ENCODE assay signal across 8 mouse cellular contexts in the genomic region with DNA sequence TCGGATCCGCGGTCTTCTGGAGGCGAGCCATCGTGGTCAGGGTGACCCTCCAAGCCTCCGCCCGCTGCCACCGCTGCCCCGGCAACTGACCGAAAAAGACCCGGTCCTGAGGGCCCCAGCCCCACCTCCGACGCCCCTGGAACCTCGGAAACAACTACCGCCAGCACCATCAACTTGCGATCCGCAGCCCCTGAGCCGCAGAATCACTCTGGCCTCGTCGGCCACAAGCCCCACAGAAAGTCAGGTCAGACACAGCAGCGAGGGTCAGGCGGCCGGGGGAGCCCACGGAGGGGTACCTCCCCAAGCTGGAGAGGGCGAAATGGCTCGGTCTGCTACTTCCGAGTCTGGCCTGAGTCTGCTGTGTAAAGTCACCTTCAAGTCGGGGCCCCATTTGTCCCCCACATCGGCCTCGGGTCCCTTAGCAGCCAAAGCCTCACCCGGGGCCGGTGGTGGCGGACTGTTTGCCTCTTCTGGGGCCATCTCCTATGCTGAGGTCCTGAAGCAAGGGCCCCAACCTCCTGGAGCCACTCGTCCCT. TPM values are rescaled to one million over a fixed set of nuclear protein-coding genes. Genes with fewer than 3 reads are reported as not detected.
DNase-seq lines count a peak whose midpoint lies in the region; ATAC-seq and TF ChIP-seq lines count a peak whose summit lies in the region.

No protein-coding gene starts in this region.

- no peak for TF ChIP-seq CTCF in cerebellum, adult 2 months (IDR thresholded peaks at IDR 0.05; ENCODE audit: borderline replicate concordance, insufficient read depth, low read depth, low read length)

- H3K27ac ChIP-seq in liver, embryonic 11.5 days (ENCODE audit: low read depth, low read length), result no peak overlapping the region
- H3K27ac ChIP-seq in embryonic facial prominence, embryonic 13.5 days, result no peak overlapping the region
- H3K27ac ChIP-seq in limb, embryonic 10.5 days, result peak overlapping the region; percentile 69
- no peak overlapping the region for H3K27ac ChIP-seq in neural tube, embryonic 15.5 days (replicated peaks)
- H3K27ac ChIP-seq in cerebellum, adult 2 months (ENCODE audit: insufficient read depth, low read length), result no peak overlapping the region

- peaks cover 26% of the 10 kb centered on the region for H3K4me1 ChIP-seq in liver, embryonic 11.5 days (replicated peaks; ENCODE audit: control insufficient read depth, insufficient read depth, low read length)
- H3K4me1 ChIP-seq in embryonic facial prominence, embryonic 13.5 days, result peaks cover 41% of the 10 kb centered on the region
- peaks cover 53% of the 10 kb centered on the region for H3K4me1 ChIP-seq in limb, embryonic 10.5 days
- H3K4me1 ChIP-seq in neural tube, embryonic 15.5 days, result peaks cover 44% of the 10 kb centered on the region
- peaks cover 11% of the 10 kb centered on the region; the same call in 1 of the 2 replicates for H3K4me1 ChIP-seq in cerebellum, adult 2 months (ENCODE audit: control insufficient read depth, insufficient read depth, low read length)

- H3K4me2 ChIP-seq in liver, embryonic 11.5 days, result peak overlapping the region; percentile 87
- H3K4me2 ChIP-seq in embryonic facial prominence, embryonic 13.5 days, result peak overlapping the region; percentile 88
- peak overlapping the region; percentile 78 for H3K4me2 ChIP-seq in neural tube, embryonic 15.5 days

- H3K27me3 ChIP-seq in liver, embryonic 11.5 days (replicated peaks; ENCODE audit: control insufficient read depth, insufficient read depth, low read length), result peaks cover 56% of the 10 kb centered on the region
- peaks cover 53% of the 10 kb centered on the region for H3K27me3 ChIP-seq in embryonic facial prominence, embryonic 13.5 days
- peaks cover 72% of the 10 kb centered on the region for H3K27me3 ChIP-seq in limb, embryonic 10.5 days (ENCODE audit: low read depth, poor library complexity, severe bottlenecking)
- H3K27me3 ChIP-seq in neural tube, embryonic 15.5 days (replicated peaks), result peaks cover 54% of the 10 kb centered on the region
- H3K27me3 ChIP-seq in cerebellum, adult 2 months (ENCODE audit: control insufficient read depth, insufficient read depth, low read length), result no peaks in the 10 kb centered on the region

- no peaks in the 10 kb centered on the region for H3K9me3 ChIP-seq in liver, embryonic 11.5 days (ENCODE audit: control insufficient read depth, low read length)
- no peaks in the 10 kb centered on the region for H3K9me3 ChIP-seq in embryonic facial prominence, embryonic 13.5 days
- no peaks in the 10 kb centered on the region for H3K9me3 ChIP-seq in limb, embryonic 10.5 days (replicated peaks)
- no peaks in the 10 kb centered on the region for H3K9me3 ChIP-seq in neural tube, embryonic 15.5 days (replicated peaks)

- H3K36me3 ChIP-seq in liver, embryonic 11.5 days (ENCODE audit: control insufficient read depth, insufficient read depth, low read length), result peaks cover 24% of the 10 kb centered on the region
- H3K36me3 ChIP-seq in embryonic facial prominence, embryonic 13.5 days, result peaks cover 41% of the 10 kb centered on the region
- H3K36me3 ChIP-seq in limb, embryonic 10.5 days, result peaks cover 44% of the 10 kb centered on the region
- H3K36me3 ChIP-seq in neural tube, embryonic 15.5 days, result peaks cover 40% of the 10 kb centered on the region

- WGBS in liver, embryonic 11.5 days, result 8% methylated on average over 34 of the region's 34 CpGs
- WGBS in embryonic facial prominence, embryonic 13.5 days, result 6% methylated on average over 34 of the region's 34 CpGs
- WGBS in limb, embryonic 10.5 days, result 6% methylated on average over 34 of the region's 34 CpGs
- WGBS in neural tube, embryonic 15.5 days, result 6% methylated on average over 34 of the region's 34 CpGs
- WGBS in cerebellum, adult 2 months, result 7% methylated on average over 34 of the region's 34 CpGs

- DNase-seq in liver, embryonic 11.5 days (ENCODE audit: low spot score), result no peak
- no peak for DNase-seq in liver
- no peak for DNase-seq in limb, embryonic 10.5 days (ENCODE audit: low spot score)
- no peak for DNase-seq in left cerebral cortex, adult 11 months (ENCODE audit: low spot score)
- no peak for DNase-seq in adrenal gland, postnatal 36 days
- DNase-seq in cerebellum, adult 2 months, result no peak

- H3K4me3 ChIP-seq in liver, embryonic 11.5 days (ENCODE audit: low read depth, low read length), result peak overlapping the region; percentile 52
- H3K4me3 ChIP-seq in embryonic facial prominence, embryonic 13.5 days, result peak overlapping the region; percentile 68
- H3K4me3 ChIP-seq in limb, embryonic 10.5 days, result peak overlapping the region; percentile 85
- H3K4me3 ChIP-seq in neural tube, embryonic 15.5 days (replicated peaks), result peak overlapping the region; percentile 78
- H3K4me3 ChIP-seq in cerebellum, adult 2 months (replicated peaks; ENCODE audit: insufficient read depth, low read depth, low read length), result no peak overlapping the region

- no peak for TF ChIP-seq POLR2A in cerebellum, adult 2 months (IDR thresholded peaks at IDR 0.05; ENCODE audit: borderline replicate concordance, insufficient read depth, low read length)

- peak overlapping the region; percentile 56 for H3K9ac ChIP-seq in liver, embryonic 11.5 days (ENCODE audit: low read depth, low read length)
- H3K9ac ChIP-seq in embryonic facial prominence, embryonic 13.5 days, result peak overlapping the region; percentile 76
- peak overlapping the region; percentile 29; the same call in 1 of the 2 replicates for H3K9ac ChIP-seq in neural tube, embryonic 15.5 days (replicated peaks)

- ATAC-seq in liver, embryonic 11.5 days (replicated peaks; ENCODE audit: low FRiP score), result no peak
- ATAC-seq in embryonic facial prominence, embryonic 13.5 days (ENCODE audit: insufficient number of reproducible peaks, insufficient read depth, low FRiP score, low TSS enrichment, low read depth), result no peak
- no peak for ATAC-seq in neural tube, embryonic 15.5 days (ENCODE audit: low FRiP score)

RNA-seq across cellular contexts. Expression of gene Spred3, which starts 1.4 kb away (rescaled TPM):
- 1.0 and 1.1 TPM in 2 replicates for polyA plus RNA-seq in liver, embryonic 11.5 days (2014; fragmentation: Nextera tagmentation; extraction: Ambion mirVana)
- 4.5 and 4.9 TPM in 2 replicates for polyA plus RNA-seq in embryonic facial prominence, embryonic 13.5 days (2015; fragmentation: Nextera tagmentation; extraction: Ambion mirVana)
- polyA plus RNA-seq in limb, embryonic 10.5 days (2016; fragmentation: Nextera tagmentation; extraction: Ambion mirVana), result 2.7 and 3.3 TPM in 2 replicates
- polyA plus RNA-seq in neural tube, embryonic 15.5 days (2015; fragmentation: Nextera tagmentation; extraction: Ambion mirVana), result 10.5 and 11.7 TPM in 2 replicates
- total RNA-seq in adrenal gland, postnatal 36 days (2021), result 1 to 10 TPM; 5.5 to 6.1 TPM
- 22.5 and 25.4 TPM in 2 replicates for polyA plus RNA-seq in cerebellum, adult 2 months (2012; rRNA removed)

RNA-seq across cellular contexts. Expression of gene Ggn, which starts 1.6 kb away (rescaled TPM):
- polyA plus RNA-seq in liver, embryonic 11.5 days (2014; fragmentation: Nextera tagmentation; extraction: Ambion mirVana), result 0.37 and 0.47 TPM in 2 replicates
- polyA plus RNA-seq in embryonic facial prominence, embryonic 13.5 days (2015; fragmentation: Nextera tagmentation; extraction: Ambion mirVana), result 0.51 and 1.3 TPM in 2 replicates
- polyA plus RNA-seq in limb, embryonic 10.5 days (2016; fragmentation: Nextera tagmentation; extraction: Ambion mirVana), result 0.29 and 0.38 TPM in 2 replicates
- polyA plus RNA-seq in neural tube, embryonic 15.5 days (2015; fragmentation: Nextera tagmentation; extraction: Ambion mirVana), result 0.46 and 1.0 TPM in 2 replicates
- total RNA-seq in adrenal gland, postnatal 36 days (2021), result 1 to 10 TPM; 1.2 to 2.3 TPM
- 0.86 and 1.1 TPM in 2 replicates for polyA plus RNA-seq in cerebellum, adult 2 months (2012; rRNA removed)

RNA-seq across cellular contexts. Expression of gene Psmd8, which starts 8.9 kb away (rescaled TPM):
- 231 and 235 TPM in 2 replicates for polyA plus RNA-seq in liver, embryonic 11.5 days (2014; fragmentation: Nextera tagmentation; extraction: Ambion mirVana)
- polyA plus RNA-seq in embryonic facial prominence, embryonic 13.5 days (2015; fragmentation: Nextera tagmentation; extraction: Ambion mirVana), result 252 and 273 TPM in 2 replicates
- 321 and 323 TPM in 2 replicates for polyA plus RNA-seq in limb, embryonic 10.5 days (2016; fragmentation: Nextera tagmentation; extraction: Ambion mirVana)
- 266 and 278 TPM in 2 replicates for polyA plus RNA-seq in neural tube, embryonic 15.5 days (2015; fragmentation: Nextera tagmentation; extraction: Ambion mirVana)
- total RNA-seq in adrenal gland, postnatal 36 days (2021), result 100 to 1,000 TPM; 188 to 194 TPM
- 239 and 249 TPM in 2 replicates for polyA plus RNA-seq in cerebellum, adult 2 months (2012; rRNA removed)

RNA-seq across cellular contexts. Expression of gene Fam98c, which starts 15.6 kb away (rescaled TPM):
- polyA plus RNA-seq in liver, embryonic 11.5 days (2014; fragmentation: Nextera tagmentation; extraction: Ambion mirVana), result 16.7 and 17.3 TPM in 2 replicates
- 16.0 and 17.6 TPM in 2 replicates for polyA plus RNA-seq in embryonic facial prominence, embryonic 13.5 days (2015; fragmentation: Nextera tagmentation; extraction: Ambion mirVana)
- polyA plus RNA-seq in limb, embryonic 10.5 days (2016; fragmentation: Nextera tagmentation; extraction: Ambion mirVana), result 10.7 and 11.2 TPM in 2 replicates
- 51.2 and 53.1 TPM in 2 replicates for polyA plus RNA-seq in neural tube, embryonic 15.5 days (2015; fragmentation: Nextera tagmentation; extraction: Ambion mirVana)
- 10 to 100 TPM; 10.6 to 12.8 TPM for total RNA-seq in adrenal gland, postnatal 36 days (2021)
- polyA plus RNA-seq in cerebellum, adult 2 months (2012; rRNA removed), result 76.2 and 81.4 TPM in 2 replicates

RNA-seq across cellular contexts. Expression of gene Rasgrp4, which starts 37.0 kb away (rescaled TPM):
- polyA plus RNA-seq in liver, embryonic 11.5 days (2014; fragmentation: Nextera tagmentation; extraction: Ambion mirVana), result 0.57 and 0.62 TPM in 2 replicates
- polyA plus RNA-seq in embryonic facial prominence, embryonic 13.5 days (2015; fragmentation: Nextera tagmentation; extraction: Ambion mirVana), result 1.3 and 1.8 TPM in 2 replicates
- polyA plus RNA-seq in limb, embryonic 10.5 days (2016; fragmentation: Nextera tagmentation; extraction: Ambion mirVana), result 0.60 and 0.70 TPM in 2 replicates
- 0.79 and 0.80 TPM in 2 replicates for polyA plus RNA-seq in neural tube, embryonic 15.5 days (2015; fragmentation: Nextera tagmentation; extraction: Ambion mirVana)
- total RNA-seq in adrenal gland, postnatal 36 days (2021), result 1 to 10 TPM; 1.2 to 1.6 TPM
- polyA plus RNA-seq in cerebellum, adult 2 months (2012; rRNA removed), result 1.2 and 1.5 TPM in 2 replicates
